Mouse (Mus musculus) adrenal gland, postnatal 25 days (tissue): ENCODE results near the gene Focad. TPM values are rescaled to one million over a fixed set of nuclear protein-coding genes. Genes with fewer than 3 reads are reported as not detected.
A peak's percentile ranks its signal among the peaks of the same experiment; 100 is the strongest.

Experiments used
- DNase-seq: peaks from one replicate; pipeline ENCODE4 v3.0.0; 2021; ENCODE audit warnings: mixed read lengths
- total RNA-seq: library from RNA; stranded (reverse); gene quantifications from 2 replicates; pipeline ENCODE4 v1.2.3, GENCODE M21; 2021

Gene Focad
- total RNA-seq, 1 experiment from 2014 or later: 27.1 TPM

- peak; percentile 15 for DNase-seq
Observed at GRCm38 (mm10) chr4:88400302-88400991, 306.0 kb downstream of the Focad start.

GRCm38 (mm10) chr4:88400992-88401313, 306.5 kb downstream of the Focad start:
- DNase-seq: no peak

GRCm38 (mm10) chr4:88402884-88403283, 308.5 kb downstream of the Focad start:
- DNase-seq: no peak

GRCm38 (mm10) chr4:88406887-88407696, 312.7 kb downstream of the Focad start:
- DNase-seq: peak; percentile 46

- DNase-seq: no peak
Observed at GRCm38 (mm10) chr4:88409279-88409678, 314.9 kb downstream of the Focad start.

GRCm38 (mm10) chr4:88412331-88412730, 317.9 kb downstream of the Focad start:
- DNase-seq: no peak

GRCm38 (mm10) chr4:88415017-88415416, 320.6 kb downstream of the Focad start:
- DNase-seq: no peak

GRCm38 (mm10) chr4:88419378-88419777, 324.9 kb downstream of the Focad start:
- DNase-seq: no peak

- no peak for DNase-seq
Observed at GRCm38 (mm10) chr4:88424563-88424962, 330.1 kb downstream of the Focad start.

- no peak for DNase-seq
Observed at GRCm38 (mm10) chr4:88427630-88428239, 333.3 kb downstream of the Focad start.

GRCm38 (mm10) chr4:88432412-88433024, 338.1 kb downstream of the Focad start:
- DNase-seq: no peak

GRCm38 (mm10) chr4:88436593-88437165, 342.2 kb downstream of the Focad start:
- no peak for DNase-seq

- DNase-seq: no peak
Observed at GRCm38 (mm10) chr4:88437166-88437565, 342.7 kb downstream of the Focad start.

GRCm38 (mm10) chr4:88437917-88438316, 343.5 kb downstream of the Focad start:
- no peak for DNase-seq

- DNase-seq: peak; percentile 73
Observed at GRCm38 (mm10) chr4:88438326-88438989, 344.0 kb downstream of the Focad start, which contains the start of gene Hacd4. Gene Hacd4, minus strand, starts transcription at chr4:88438928.

GRCm38 (mm10) chr4:88438990-88439329, 344.5 kb downstream of the Focad start:
- DNase-seq: no peak

- no peak for DNase-seq
Observed at GRCm38 (mm10) chr4:88439669-88440123, 345.3 kb downstream of the Focad start.

- no peak for DNase-seq
Observed at GRCm38 (mm10) chr4:88440814-88441213, 346.4 kb downstream of the Focad start.

- no peak for DNase-seq
Observed at GRCm38 (mm10) chr4:88448976-88449375, 354.5 kb downstream of the Focad start.

GRCm38 (mm10) chr4:88450087-88450765, 355.8 kb downstream of the Focad start:
- no peak for DNase-seq

- no peak for DNase-seq
Observed at GRCm38 (mm10) chr4:88458093-88458492, 363.7 kb downstream of the Focad start.
